Mouse (Mus musculus) forebrain, embryonic 16.5 days (tissue): ENCODE measurements around the gene Camsap1. TPM values are rescaled to one million over a fixed set of nuclear protein-coding genes. Genes with fewer than 3 reads are reported as not detected.

ENCODE experiments used
- ATAC-seq: fragments of 200-750 bp; cut with Nextera tagmentation; 2 replicates; pipeline ENCODE4 v1.8.0; 2017; ENCODE audit warnings: mild to moderate bottlenecking, moderate library complexity
- H3K27ac ChIP-seq: fragments of 300-500 bp; sonication (generic); 2 replicates; pipeline ENCODE4 v1.5.1; 2014; ENCODE audit warnings: low read length, control low read depth
- H3K27me3 ChIP-seq: fragments of 300-500 bp; sonication (generic); replicated peaks from 2 replicates; pipeline ENCODE4 v1.6.1; 2014; ENCODE audit warnings: low read length; ENCODE audit not compliant: control insufficient read depth, insufficient read depth
- H3K36me3 ChIP-seq: fragments of 300-500 bp; sonication (generic); 2 replicates; pipeline ENCODE4 v1.6.1; 2014; ENCODE audit not compliant: control insufficient read depth, insufficient read depth
- H3K4me1 ChIP-seq: fragments of 300-500 bp; sonication (generic); replicated peaks from 2 replicates; pipeline ENCODE4 v1.6.1; 2014; ENCODE audit warnings: low read length; ENCODE audit not compliant: control insufficient read depth, insufficient read depth
- H3K4me2 ChIP-seq: fragments of 300-500 bp; sonication (generic); 2 replicates; pipeline ENCODE4 v1.6.1; 2014; ENCODE audit warnings: mild to moderate bottlenecking, low read length, control low read depth
- H3K4me3 ChIP-seq: fragments of 300-500 bp; sonication (generic); replicated peaks from 2 replicates; pipeline ENCODE4 v1.5.1; 2014; ENCODE audit warnings: mild to moderate bottlenecking, low read length, control low read depth
- H3K9ac ChIP-seq: fragments of 300-500 bp; sonication (generic); replicated peaks from 2 replicates; pipeline ENCODE4 v1.6.1; 2014; ENCODE audit warnings: low read depth, low read length, control low read depth
- H3K9me3 ChIP-seq: fragments of 300-500 bp; sonication (generic); 2 replicates; pipeline ENCODE4 v1.6.1; 2016; ENCODE audit warnings: low read length; ENCODE audit not compliant: control insufficient read depth
- WGBS: fragments of 180-500 bp; shearing (Covaris S2); extraction: QIAGEN DNeasy Blood & Tissue Kit; methylation state at CpG from one replicate; pipeline ENCODE4 v1.1.7; 2014; 5-methylcytosine and 5-hydroxymethylcytosine counted together
- polyA plus RNA-seq: library from polyadenylated mRNA; unstranded; fragments of >200 nt; fragmentation: Nextera tagmentation; extraction: Ambion mirVana; gene quantifications from 2 replicates; pipeline ENCODE4 v1.2.1, GENCODE M21; 2015

The Camsap1 gene
- polyA plus RNA-seq, 1 experiment from 2014 or later, result 70.2 TPM

- no peak overlapping the region for H3K4me2 ChIP-seq
- ATAC-seq, result no peak
- peaks cover 17% of the 10 kb centered on the region for H3K4me1 ChIP-seq
- no peaks in the 10 kb centered on the region for H3K9me3 ChIP-seq
- WGBS, result 85% methylated on average over 4 of the region's 4 CpGs
- no peak overlapping the region for H3K9ac ChIP-seq
- H3K27me3 ChIP-seq, result no peaks in the 10 kb centered on the region
- H3K27ac ChIP-seq, result no peak overlapping the region
- H3K4me3 ChIP-seq, result no peak overlapping the region
- H3K36me3 ChIP-seq, result peaks cover 8% of the 10 kb centered on the region
Observed at GRCm38 (mm10) chr2:26017326-26017725, 34.2 kb upstream of the Camsap1 start.

GRCm38 (mm10) chr2:26013674-26014073, 30.6 kb upstream of the Camsap1 start:
- H3K9ac ChIP-seq, result no peak overlapping the region
- H3K27ac ChIP-seq, result no peak overlapping the region
- H3K4me1 ChIP-seq, result no peaks in the 10 kb centered on the region
- WGBS, result 97% methylated on average over 3 of the region's 3 CpGs
- H3K4me2 ChIP-seq, result no peak overlapping the region
- ATAC-seq, result no peak
- H3K27me3 ChIP-seq, result no peaks in the 10 kb centered on the region
- peaks cover 21% of the 10 kb centered on the region for H3K36me3 ChIP-seq
- H3K4me3 ChIP-seq, result no peak overlapping the region
- H3K9me3 ChIP-seq, result no peaks in the 10 kb centered on the region

- Histone ChIP-seq H3K4me3 (no peak overlapping the region), H3K27ac (no peak overlapping the region), H3K4me2 (no peak overlapping the region), H3K4me1 (no peaks in the 10 kb centered on the region), H3K36me3 (peaks cover 31% of the 10 kb centered on the region), H3K27me3 (no peaks in the 10 kb centered on the region), H3K9me3 (no peaks in the 10 kb centered on the region), H3K9ac (no peak overlapping the region)
- WGBS, result 72% methylated on average over 1 of the region's 1 CpGs
- ATAC-seq, result no peak
Observed at GRCm38 (mm10) chr2:26011420-26011819, 28.3 kb upstream of the Camsap1 start.

GRCm38 (mm10) chr2:26002001-26002400, 18.9 kb upstream of the Camsap1 start:
- Histone ChIP-seq H3K9me3 (no peaks in the 10 kb centered on the region), H3K9ac (no peak overlapping the region), H3K27me3 (no peaks in the 10 kb centered on the region), H3K4me2 (no peak overlapping the region), H3K4me3 (no peak overlapping the region), H3K36me3 (peaks cover 36% of the 10 kb centered on the region), H3K4me1 (no peaks in the 10 kb centered on the region), H3K27ac (no peak overlapping the region)
- 60% methylated on average over 2 of the region's 2 CpGs for WGBS
- no peak for ATAC-seq

GRCm38 (mm10) chr2:26001136-26001535, 18.1 kb upstream of the Camsap1 start:
- WGBS, result 95% methylated on average over 5 of the region's 5 CpGs
- Histone ChIP-seq H3K4me3 (no peak overlapping the region), H3K27ac (no peak overlapping the region), H3K36me3 (peaks cover 35% of the 10 kb centered on the region), H3K4me1 (no peaks in the 10 kb centered on the region), H3K27me3 (no peaks in the 10 kb centered on the region), H3K9ac (no peak overlapping the region), H3K4me2 (no peak overlapping the region), H3K9me3 (no peaks in the 10 kb centered on the region)
- ATAC-seq, result no peak

GRCm38 (mm10) chr2:25997716-25998115, 14.6 kb upstream of the Camsap1 start:
- ATAC-seq, result no peak
- Histone ChIP-seq H3K27me3 (no peaks in the 10 kb centered on the region), H3K4me1 (no peaks in the 10 kb centered on the region), H3K9me3 (no peaks in the 10 kb centered on the region), H3K27ac (no peak overlapping the region), H3K4me3 (no peak overlapping the region), H3K9ac (no peak overlapping the region), H3K4me2 (no peak overlapping the region), H3K36me3 (peaks cover 24% of the 10 kb centered on the region)
- WGBS, result 86% methylated on average over 3 of the region's 3 CpGs

GRCm38 (mm10) chr2:25994791-25995190, 11.7 kb upstream of the Camsap1 start:
- H3K4me1 ChIP-seq, result no peaks in the 10 kb centered on the region
- 87% methylated on average over 3 of the region's 3 CpGs for WGBS
- H3K9ac ChIP-seq, result no peak overlapping the region
- H3K9me3 ChIP-seq, result no peaks in the 10 kb centered on the region
- no peak overlapping the region for H3K4me3 ChIP-seq
- no peak overlapping the region for H3K27ac ChIP-seq
- no peak overlapping the region for H3K4me2 ChIP-seq
- peaks cover 19% of the 10 kb centered on the region for H3K36me3 ChIP-seq
- H3K27me3 ChIP-seq, result no peaks in the 10 kb centered on the region
- ATAC-seq, result no peak

GRCm38 (mm10) chr2:25992285-25992684, 9.2 kb upstream of the Camsap1 start:
- H3K36me3 ChIP-seq, result peaks cover 4% of the 10 kb centered on the region
- no peak overlapping the region for H3K4me2 ChIP-seq
- H3K9me3 ChIP-seq, result no peaks in the 10 kb centered on the region
- H3K9ac ChIP-seq, result no peak overlapping the region
- H3K27ac ChIP-seq, result no peak overlapping the region
- ATAC-seq, result no peak
- 74% methylated on average over 2 of the region's 2 CpGs for WGBS
- no peak overlapping the region for H3K4me3 ChIP-seq
- no peaks in the 10 kb centered on the region for H3K4me1 ChIP-seq
- H3K27me3 ChIP-seq, result no peaks in the 10 kb centered on the region

- no peak for ATAC-seq
- Histone ChIP-seq H3K27ac (no peak overlapping the region), H3K4me3 (no peak overlapping the region), H3K9ac (no peak overlapping the region), H3K36me3 (no peaks in the 10 kb centered on the region), H3K4me2 (no peak overlapping the region), H3K27me3 (no peaks in the 10 kb centered on the region), H3K4me1 (no peaks in the 10 kb centered on the region), H3K9me3 (no peaks in the 10 kb centered on the region)
- 86% methylated on average over 1 of the region's 1 CpGs for WGBS
Observed at GRCm38 (mm10) chr2:25989651-25990050, 6.6 kb upstream of the Camsap1 start.

- H3K27ac ChIP-seq, result no peak overlapping the region
- no peaks in the 10 kb centered on the region for H3K27me3 ChIP-seq
- 92% methylated on average over 6 of the region's 6 CpGs for WGBS
- no peak overlapping the region for H3K9ac ChIP-seq
- H3K4me1 ChIP-seq, result peaks cover 6% of the 10 kb centered on the region
- no peaks in the 10 kb centered on the region for H3K9me3 ChIP-seq
- no peaks in the 10 kb centered on the region for H3K36me3 ChIP-seq
- no peak overlapping the region for H3K4me2 ChIP-seq
- no peak for ATAC-seq
- H3K4me3 ChIP-seq, result no peak overlapping the region
Observed at GRCm38 (mm10) chr2:25987817-25988216, 4.7 kb upstream of the Camsap1 start.
